Mouse (Mus musculus) intestine, postnatal 0 days (tissue): ENCODE measurements around the gene Igfbp7. TPM values are rescaled to one million over a fixed set of nuclear protein-coding genes. Genes with fewer than 3 reads are reported as not detected.

ENCODE experiments used
- ATAC-seq: fragments of 200-750 bp; cut with Nextera tagmentation; 2 replicates; pipeline ENCODE4 v1.8.0; 2017; ENCODE audit warnings: mild to moderate bottlenecking, moderate TSS enrichment, moderate library complexity
- H3K27ac ChIP-seq: fragments of 300-500 bp; sonication (generic); 2 replicates; pipeline ENCODE4 v1.5.1; 2014; ENCODE audit warnings: mild to moderate bottlenecking, low read depth, low read length, moderate library complexity
- H3K27me3 ChIP-seq: fragments of 300-500 bp; sonication (generic); replicated peaks from 2 replicates; pipeline ENCODE4 v1.6.1; 2014; ENCODE audit warnings: low read length, mixed read lengths; ENCODE audit not compliant: control insufficient read depth, insufficient read depth
- H3K36me3 ChIP-seq: fragments of 300-500 bp; sonication (generic); 2 replicates; pipeline ENCODE4 v1.6.1; 2014; ENCODE audit warnings: mild to moderate bottlenecking, moderate library complexity; ENCODE audit not compliant: control insufficient read depth, insufficient read depth
- H3K4me1 ChIP-seq: fragments of 300-500 bp; sonication (generic); replicated peaks from 2 replicates; pipeline ENCODE4 v1.6.1; 2014; ENCODE audit warnings: antibody characterized with exemption, low read length, mixed read lengths; ENCODE audit not compliant: control insufficient read depth, insufficient read depth
- H3K4me2 ChIP-seq: fragments of 300-500 bp; sonication (generic); replicated peaks from 2 replicates; pipeline ENCODE4 v1.6.1; 2014; ENCODE audit warnings: low read depth, mild to moderate bottlenecking, moderate library complexity
- H3K4me3 ChIP-seq: fragments of 300-500 bp; sonication (generic); 2 replicates; pipeline ENCODE4 v1.5.1; 2014; ENCODE audit warnings: low read depth, low read length
- H3K9ac ChIP-seq: fragments of 300-500 bp; sonication (generic); 2 replicates; pipeline ENCODE4 v1.6.1; 2014; ENCODE audit warnings: mild to moderate bottlenecking, low read depth, low read length
- H3K9me3 ChIP-seq: fragments of 300-500 bp; sonication (generic); 2 replicates; pipeline ENCODE4 v1.6.1; 2016; ENCODE audit warnings: mixed run types; ENCODE audit not compliant: control insufficient read depth
- CTCF ChIP-seq: sonication (generic); IDR thresholded peaks from 2 replicates; pipeline ENCODE4 v1.5.1; 2016; ENCODE audit warnings: low read depth, mild to moderate bottlenecking, control low read depth, antibody characterized with exemption, moderate library complexity
- WGBS: fragments of 180-500 bp; shearing (Covaris S2); extraction: QIAGEN DNeasy Blood & Tissue Kit; methylation state at CpG from one replicate; pipeline ENCODE4 v1.1.7; 2014; 5-methylcytosine and 5-hydroxymethylcytosine counted together
- polyA plus RNA-seq: library from polyadenylated mRNA; unstranded; fragments of >200 nt; fragmentation: Nextera tagmentation; extraction: Ambion mirVana; gene quantifications from 2 replicates; pipeline ENCODE4 v1.2.1, GENCODE M21; 2015

Gene Igfbp7
- polyA plus RNA-seq, 1 experiment from 2014 or later: 255 TPM

GRCm38 (mm10) chr5:77390272-77390671, 17.6 kb downstream of the Igfbp7 start:
- Histone ChIP-seq H3K4me3 (no peak overlapping the region), H3K27me3 (no peaks in the 10 kb centered on the region), H3K27ac (no peak overlapping the region), H3K36me3 (no peaks in the 10 kb centered on the region), H3K4me1 (no peaks in the 10 kb centered on the region), H3K9me3 (no peaks in the 10 kb centered on the region), H3K4me2 (no peak overlapping the region), H3K9ac (no peak overlapping the region)
- 62% methylated on average over 2 of the region's 2 CpGs for whole genome bisulfite sequencing
- TF ChIP-seq CTCF: no peak
- no peak for ATAC-seq

DNA sequence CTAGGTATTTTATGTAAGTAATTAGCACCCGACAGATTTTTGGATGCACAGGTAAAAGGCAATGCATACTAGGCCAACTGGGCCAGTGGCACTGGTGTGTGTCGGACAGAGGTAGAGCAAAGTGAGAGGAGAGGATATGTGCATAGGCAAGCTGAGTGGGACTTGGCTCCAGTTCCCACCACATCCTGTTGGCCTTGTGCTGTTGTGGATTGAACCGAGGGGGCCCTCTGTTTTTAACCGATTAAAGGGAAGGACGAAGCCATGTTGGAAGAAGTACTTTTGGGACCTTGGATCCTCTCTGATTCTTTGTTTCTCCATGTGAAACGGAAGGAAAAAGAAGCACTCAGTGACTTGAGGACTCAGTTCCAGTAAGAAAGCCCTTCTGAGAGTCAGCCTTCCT, 19.5 kb downstream of the Igfbp7 start:
- H3K27me3 ChIP-seq: no peaks in the 10 kb centered on the region
- no peak overlapping the region for H3K9ac ChIP-seq
- 0 out of 2 replicates have a peak, but pooled peaks cover 6% of the 10 kb centered on the region for H3K4me1 ChIP-seq
- no peak overlapping the region for H3K4me2 ChIP-seq
- TF ChIP-seq CTCF: no peak
- H3K36me3 ChIP-seq: no peaks in the 10 kb centered on the region
- no peak for ATAC-seq
- no peak overlapping the region for H3K27ac ChIP-seq
- no peak overlapping the region for H3K4me3 ChIP-seq
- no peaks in the 10 kb centered on the region for H3K9me3 ChIP-seq
- WGBS: 76% methylated on average over 6 of the region's 6 CpGs

DNA sequence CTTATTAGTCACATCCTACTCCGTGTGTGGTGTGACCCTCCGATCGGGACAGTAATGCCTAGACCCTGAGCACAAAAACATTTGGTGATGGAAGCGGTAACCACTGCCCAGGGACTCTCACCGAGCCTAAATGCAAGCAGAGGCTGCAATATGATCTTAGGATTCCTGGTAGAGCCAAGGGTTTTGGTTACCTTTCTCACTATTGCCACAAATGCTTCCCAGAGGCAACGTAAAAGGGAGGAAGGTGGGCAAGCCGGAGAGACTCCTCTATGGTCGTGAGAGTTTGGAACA, 20.5 kb downstream of the Igfbp7 start:
- Histone ChIP-seq H3K36me3 (no peaks in the 10 kb centered on the region), H3K4me3 (no peak overlapping the region), H3K27ac (no peak overlapping the region), H3K9me3 (no peaks in the 10 kb centered on the region), H3K9ac (no peak overlapping the region), H3K4me2 (no peak overlapping the region), H3K4me1 (0 out of 2 replicates have a peak, but pooled peaks cover 6% of the 10 kb centered on the region), H3K27me3 (no peaks in the 10 kb centered on the region)
- 75% methylated on average over 8 of the region's 8 CpGs for WGBS
- no peak for TF ChIP-seq CTCF
- no peak for ATAC-seq

DNA sequence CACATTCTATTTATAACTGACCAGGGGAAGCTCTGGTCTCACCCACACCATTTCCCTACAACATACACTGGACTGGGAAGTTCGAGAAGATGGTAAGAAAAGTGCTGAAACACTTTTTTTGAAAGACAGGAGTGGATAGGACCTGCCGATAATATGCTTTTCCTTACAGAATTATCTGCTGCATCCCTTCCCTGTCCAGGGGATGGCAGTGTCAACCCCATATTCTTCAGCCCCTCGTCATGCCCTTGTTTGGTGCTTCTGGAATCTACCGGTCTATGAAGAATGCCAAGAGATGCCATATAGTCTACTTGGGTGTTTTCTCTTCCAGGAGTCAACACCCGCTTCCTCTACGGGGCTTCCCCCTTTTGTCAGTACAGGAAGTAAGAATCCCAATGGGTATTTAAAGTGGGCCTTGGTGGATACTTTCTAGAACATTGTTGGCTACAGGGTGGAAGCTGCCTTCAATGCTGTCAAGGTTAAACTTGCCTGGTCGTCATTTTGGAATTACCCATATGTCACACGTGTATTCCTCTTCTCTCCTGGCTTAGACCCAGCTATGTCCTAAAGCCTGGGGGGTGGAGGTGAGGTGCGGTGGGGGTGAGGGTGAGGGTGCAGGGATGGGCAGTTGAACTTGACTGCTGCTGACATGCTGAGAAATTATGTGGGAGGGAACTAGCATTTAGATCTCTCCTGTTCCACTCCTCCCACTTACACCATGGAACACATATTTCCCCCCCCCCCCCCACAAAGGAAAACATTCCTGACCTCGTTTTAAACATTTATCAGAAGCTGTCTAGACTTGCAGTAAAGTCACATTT, 21.0 kb downstream of the Igfbp7 start:
- ATAC-seq: no peak
- H3K4me3 ChIP-seq: no peak overlapping the region
- H3K27ac ChIP-seq: no peak overlapping the region
- no peaks in the 10 kb centered on the region for H3K36me3 ChIP-seq
- H3K27me3 ChIP-seq: no peaks in the 10 kb centered on the region
- H3K4me1 ChIP-seq: 0 out of 2 replicates have a peak, but pooled peaks cover 6% of the 10 kb centered on the region
- H3K4me2 ChIP-seq: no peak overlapping the region
- 63% methylated on average over 10 of the region's 10 CpGs for WGBS
- TF ChIP-seq CTCF: peak; percentile 39
- no peaks in the 10 kb centered on the region for H3K9me3 ChIP-seq
- H3K9ac ChIP-seq: no peak overlapping the region

- Histone ChIP-seq H3K36me3 (no peaks in the 10 kb centered on the region), H3K4me1 (0 out of 2 replicates have a peak, but pooled peaks cover 6% of the 10 kb centered on the region), H3K9me3 (no peaks in the 10 kb centered on the region), H3K27ac (no peak overlapping the region), H3K4me3 (no peak overlapping the region), H3K27me3 (no peaks in the 10 kb centered on the region), H3K9ac (no peak overlapping the region), H3K4me2 (no peak overlapping the region)
- WGBS: 57% methylated on average over 6 of the region's 6 CpGs
- no peak for ATAC-seq
- TF ChIP-seq CTCF: no peak
Observed at GRCm38 (mm10) chr5:77385900-77386595, 21.8 kb downstream of the Igfbp7 start.

DNA sequence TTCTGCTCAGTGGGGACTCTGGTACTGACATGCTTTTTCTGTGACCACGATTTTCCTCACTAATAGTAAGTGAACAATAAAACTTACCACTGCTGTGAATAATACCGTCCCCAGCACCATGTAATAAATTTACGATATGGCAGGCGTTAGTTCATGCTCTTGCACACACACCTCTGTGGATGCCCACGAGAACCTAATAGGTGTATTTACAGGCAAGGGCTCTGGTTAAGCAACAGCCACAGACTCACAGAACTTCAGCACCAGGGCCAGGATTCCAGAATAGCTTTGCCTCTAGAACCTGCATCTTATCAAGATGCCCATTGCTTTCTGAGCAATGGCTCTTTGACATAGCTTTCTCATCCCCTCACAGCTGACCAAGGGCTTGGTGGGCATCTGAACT, 22.6 kb downstream of the Igfbp7 start:
- TF ChIP-seq CTCF: no peak
- Histone ChIP-seq H3K9ac (no peak overlapping the region), H3K27me3 (no peaks in the 10 kb centered on the region), H3K36me3 (no peaks in the 10 kb centered on the region), H3K4me2 (peak overlapping the region; percentile 48; the same call in 1 of the 2 replicates), H3K4me3 (no peak overlapping the region), H3K9me3 (no peaks in the 10 kb centered on the region), H3K4me1 (0 out of 2 replicates have a peak, but pooled peaks cover 6% of the 10 kb centered on the region), H3K27ac (no peak overlapping the region)
- 50% methylated on average over 5 of the region's 5 CpGs for WGBS
- ATAC-seq: no peak
